Mouse (Mus musculus) embryo, embryonic 10.5 days (tissue): ENCODE results near the gene Ppm1e.
"Not testable (repeated sequence)": the region's sequence is repeated elsewhere in the genome, so short reads cannot be mapped to it uniquely, and the experiment has no call there.

Experiments used
- DNase-seq: peaks from one replicate; pipeline ENCODE4 v3.0.0-alpha.2; 2015; ENCODE audit warnings: low spot score

Ppm1e gene

DNA sequence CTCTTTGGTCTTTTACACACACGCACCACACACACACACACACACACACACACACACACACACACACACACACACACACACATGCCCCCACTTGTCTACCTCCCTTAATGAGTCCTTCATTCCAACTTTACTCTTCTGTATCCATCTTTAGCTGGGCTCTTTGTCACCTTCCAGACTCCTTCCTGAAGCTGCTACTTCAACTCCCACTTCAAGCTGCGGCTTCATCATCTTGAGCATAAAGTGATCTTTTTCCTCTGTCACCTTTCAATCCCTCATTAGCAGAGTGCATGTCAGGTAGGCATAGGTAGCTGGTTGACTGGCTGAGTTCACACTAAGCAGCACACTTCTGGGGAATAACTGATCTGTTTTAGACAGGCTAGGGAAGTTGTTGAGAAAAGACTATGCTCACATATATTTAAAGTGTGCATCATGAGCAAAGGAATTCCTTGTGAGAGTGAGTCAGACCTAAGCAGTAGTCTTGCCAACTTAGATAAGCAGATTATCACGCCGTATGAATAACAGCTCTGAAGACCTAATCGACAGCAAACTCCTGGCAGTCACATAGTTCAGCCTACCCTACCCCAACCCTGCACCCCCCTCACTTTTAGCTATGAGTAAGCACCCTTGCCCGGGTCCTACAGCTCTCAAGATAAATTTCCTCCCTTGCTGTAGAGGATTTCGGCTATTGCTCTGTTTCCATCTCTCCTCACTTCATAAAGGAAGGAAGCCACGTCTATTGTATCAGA lies 49.3 kb downstream of the Ppm1e start:
- DNase-seq = no peak

DNA sequence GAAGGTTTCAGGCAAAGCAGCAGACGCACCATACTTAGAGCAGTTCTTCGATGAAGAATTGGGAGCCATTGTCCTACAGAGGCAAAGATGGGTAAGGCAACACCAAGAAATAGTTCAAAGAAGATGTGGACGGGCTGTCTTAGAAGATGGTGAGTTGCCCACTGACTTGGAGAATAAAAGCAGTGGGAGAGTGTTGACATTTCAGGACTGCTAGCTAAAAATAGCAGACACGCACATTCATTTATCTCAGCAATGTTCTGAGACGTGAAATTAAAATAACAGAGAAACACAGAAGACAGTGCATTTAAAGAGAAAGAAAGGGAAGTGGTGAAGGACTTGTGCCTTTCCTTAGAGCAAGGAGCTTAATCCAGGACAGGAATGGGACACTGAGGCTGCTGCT lies 59.8 kb downstream of the Ppm1e start:
- no peak for DNase-seq

DNA sequence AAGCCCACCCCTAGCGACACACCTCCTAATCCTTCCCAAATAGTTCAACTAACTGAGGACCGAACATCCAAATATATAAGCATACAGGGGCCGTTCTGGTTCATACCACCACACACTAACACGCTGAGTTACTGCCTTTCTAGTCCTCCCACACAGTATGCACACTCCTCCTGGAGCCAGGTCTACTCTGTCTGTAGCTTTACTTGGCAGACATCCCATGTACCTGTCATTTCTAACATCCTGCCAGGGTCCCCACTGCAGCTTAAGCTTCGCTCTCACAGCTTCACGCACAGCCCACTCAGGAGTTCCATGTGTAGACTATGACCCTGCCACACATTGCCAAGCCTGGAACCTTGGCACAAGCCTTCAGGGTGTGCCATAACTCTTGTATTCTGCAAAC lies 62.4 kb downstream of the Ppm1e start:
- DNase-seq = no peak

DNA sequence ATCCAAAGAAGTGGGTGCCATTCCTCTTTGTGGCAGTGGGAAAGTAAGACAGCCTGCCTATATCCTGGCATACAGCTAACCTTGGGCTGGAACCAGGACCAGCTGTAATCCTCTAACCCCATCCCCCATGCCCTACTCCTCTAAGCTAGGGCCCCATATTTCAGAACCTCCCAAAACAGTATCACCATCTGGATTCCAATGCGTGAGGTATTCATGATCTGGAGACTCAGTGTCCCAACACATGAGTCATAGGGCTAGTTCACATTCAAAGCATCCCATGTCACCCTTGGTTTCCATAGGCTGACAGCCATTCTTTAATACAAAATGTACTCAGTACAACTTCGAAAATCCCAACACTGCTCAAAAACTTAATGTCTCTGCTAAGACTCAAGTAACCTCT lies 63.2 kb downstream of the Ppm1e start:
- DNase-seq = no peak

DNA sequence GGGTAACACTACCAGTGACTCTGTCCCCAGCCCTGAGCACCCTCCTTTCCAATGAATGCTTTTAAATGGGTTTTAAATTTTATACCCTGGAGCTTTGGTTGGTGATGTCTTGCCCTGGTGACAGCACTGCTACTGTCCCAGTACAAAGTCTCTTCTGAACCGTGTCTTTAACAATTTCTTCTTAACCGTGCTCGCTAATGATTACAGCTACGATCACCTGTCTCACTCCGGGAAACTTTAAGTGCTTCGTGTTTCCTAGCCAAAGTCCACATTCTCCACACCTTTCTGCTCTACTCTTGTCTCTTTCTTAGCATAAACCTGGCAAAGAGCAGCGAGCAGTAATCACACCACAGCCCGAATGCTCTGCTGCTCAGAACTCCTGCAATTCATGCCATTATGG lies 69.5 kb downstream of the Ppm1e start:
- no peak for DNase-seq

DNA sequence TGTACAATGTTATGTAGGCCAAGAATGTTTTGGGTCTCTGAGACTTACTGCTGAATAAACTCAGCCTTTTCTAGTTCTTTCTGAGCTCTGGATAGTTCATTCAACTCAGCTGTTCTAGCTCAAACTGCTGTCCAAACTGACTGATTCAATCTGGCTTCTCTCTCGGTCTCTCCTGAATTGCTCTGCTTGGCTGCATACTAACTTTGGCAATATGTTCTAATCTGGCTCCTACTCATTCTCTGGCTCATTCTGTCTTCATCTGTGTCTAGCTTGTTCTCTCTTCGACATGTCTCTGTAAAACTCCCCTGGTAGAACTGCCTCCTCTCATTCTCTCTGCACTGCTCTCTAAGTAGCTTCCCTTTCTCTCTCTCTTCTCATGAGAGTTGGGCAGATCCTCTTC lies 72.6 kb downstream of the Ppm1e start:
- DNase-seq = no peak

DNA sequence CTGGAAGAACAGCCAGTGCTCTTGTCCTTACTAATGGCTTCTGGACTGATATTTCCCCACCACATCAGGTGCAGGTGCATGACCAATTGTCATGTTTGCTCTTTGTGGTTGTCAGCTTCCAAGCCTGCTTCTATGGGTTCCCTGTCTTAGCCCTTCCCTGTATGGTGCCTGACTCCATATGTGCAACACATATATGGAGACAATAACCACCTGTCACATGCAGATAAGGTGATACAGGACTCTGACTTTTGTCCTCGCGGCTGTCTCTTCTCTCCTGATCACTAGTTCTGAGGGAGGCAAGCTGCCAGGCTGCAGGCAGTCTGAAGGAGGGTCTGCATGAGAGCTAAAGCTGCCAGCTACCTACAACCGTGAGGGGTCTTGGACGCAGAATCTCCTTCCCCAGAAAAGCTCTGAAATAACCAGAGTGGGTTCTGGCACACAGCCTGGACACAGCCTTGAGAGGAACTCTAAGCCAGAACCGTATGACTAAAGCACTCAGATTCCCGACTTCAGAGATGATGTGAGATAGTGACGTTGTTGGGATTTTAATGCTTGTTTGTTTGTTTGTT lies 76.8 kb downstream of the Ppm1e start:
- DNase-seq = no peak

DNA sequence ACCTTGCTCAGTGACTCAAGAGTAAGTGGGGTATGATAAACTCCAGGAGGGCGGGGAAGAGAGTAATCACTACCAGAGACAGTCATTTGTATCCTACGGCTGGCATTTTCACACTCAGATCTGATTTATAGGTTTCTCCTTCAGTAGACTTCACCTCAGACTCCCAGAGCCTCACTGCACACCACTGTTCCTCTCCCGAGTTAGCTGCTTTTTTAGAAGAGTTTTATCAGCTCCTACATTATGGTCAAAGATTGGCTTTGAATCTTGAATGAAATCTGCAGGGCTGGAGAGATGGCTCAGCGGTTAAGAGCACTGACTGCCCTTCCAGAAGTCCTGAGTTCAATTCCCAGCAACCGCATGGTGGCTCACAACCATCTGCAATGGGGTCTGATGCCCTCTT lies 79.4 kb downstream of the Ppm1e start:
- no peak for DNase-seq

DNA sequence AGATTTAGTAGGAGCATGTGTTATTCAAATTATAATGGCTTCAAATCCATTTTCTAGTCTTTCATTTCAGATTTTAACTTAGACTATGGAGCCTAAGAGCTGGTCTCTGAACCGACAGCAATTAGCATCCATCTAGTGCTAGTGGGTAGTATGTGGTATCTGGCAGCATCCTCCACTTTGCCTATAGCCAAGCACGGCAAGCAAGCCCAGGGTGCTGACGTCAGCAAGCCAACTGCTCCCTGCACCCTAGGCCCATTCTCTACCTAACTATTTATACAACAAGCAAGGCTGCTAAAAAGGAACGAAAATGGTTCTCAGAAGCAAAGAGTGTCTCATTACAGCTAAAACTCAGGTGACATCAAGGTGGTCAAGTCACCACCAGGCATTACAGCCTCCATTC lies 80.0 kb downstream of the Ppm1e start:
- no peak for DNase-seq

DNA sequence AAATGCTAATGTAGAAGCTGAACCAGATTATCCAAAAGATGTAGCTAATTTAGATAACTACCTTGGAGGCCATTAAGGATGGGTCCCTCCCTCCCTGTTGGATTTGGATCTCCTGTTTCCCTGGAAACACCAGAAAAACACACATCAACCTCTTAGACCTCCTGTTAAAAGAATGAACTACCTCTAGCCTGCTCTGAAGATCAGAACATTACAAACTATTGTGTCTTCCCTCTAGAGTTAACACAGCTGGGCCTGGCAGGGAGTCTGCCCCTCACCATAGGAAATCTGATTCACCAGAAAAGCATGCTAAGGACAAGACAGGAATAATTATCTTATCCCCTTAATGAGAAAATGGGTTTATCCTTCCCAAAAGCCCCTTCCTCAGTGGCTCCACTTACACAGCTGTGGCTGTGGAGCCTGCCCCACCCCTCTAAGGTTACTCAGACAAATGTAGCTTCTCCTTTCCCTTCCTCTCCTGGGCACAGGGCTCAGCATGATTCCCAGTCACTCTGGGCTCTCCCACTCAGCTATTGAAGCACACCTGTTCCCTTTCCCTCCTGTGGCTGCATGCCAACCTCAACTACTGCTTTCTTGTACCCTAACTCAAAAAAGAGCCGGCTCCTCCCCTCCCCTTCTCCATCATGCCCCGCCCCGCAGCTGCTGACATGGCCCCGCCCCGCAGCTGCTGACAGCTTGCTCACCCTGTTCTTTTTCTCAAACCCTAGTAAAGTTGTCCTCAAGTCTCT lies 82.4 kb downstream of the Ppm1e start:
- peak; percentile 59 for DNase-seq

DNA sequence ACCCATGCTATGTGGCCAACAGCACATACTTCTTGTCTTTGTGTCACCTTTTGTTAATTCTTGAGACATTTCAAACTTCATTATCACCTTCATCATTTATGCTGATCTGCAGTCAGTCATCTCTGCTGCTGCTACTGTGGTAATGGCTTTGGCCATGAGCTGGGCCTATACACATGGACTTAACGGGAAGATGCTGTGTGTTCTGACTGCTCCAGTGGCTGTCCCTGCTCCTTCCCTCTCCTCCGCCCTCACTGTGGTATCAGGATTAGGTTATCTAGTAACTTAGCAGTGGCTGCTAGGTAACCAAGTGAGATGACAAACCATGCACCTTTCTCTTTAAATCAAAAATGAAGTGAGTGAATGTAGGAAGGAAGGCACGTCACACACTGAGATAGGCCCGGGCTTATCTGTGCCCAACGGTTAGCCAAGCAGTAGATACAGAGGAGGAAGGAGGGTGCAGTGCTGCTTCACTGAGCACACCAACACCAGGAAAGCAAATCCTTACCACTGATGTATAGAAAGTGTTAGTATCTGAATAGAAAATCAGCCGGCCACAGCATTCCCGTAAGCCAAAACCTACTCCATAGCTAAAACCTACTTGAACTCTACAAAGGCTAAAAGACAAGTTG lies 83.3 kb downstream of the Ppm1e start:
- DNase-seq = no peak

DNA sequence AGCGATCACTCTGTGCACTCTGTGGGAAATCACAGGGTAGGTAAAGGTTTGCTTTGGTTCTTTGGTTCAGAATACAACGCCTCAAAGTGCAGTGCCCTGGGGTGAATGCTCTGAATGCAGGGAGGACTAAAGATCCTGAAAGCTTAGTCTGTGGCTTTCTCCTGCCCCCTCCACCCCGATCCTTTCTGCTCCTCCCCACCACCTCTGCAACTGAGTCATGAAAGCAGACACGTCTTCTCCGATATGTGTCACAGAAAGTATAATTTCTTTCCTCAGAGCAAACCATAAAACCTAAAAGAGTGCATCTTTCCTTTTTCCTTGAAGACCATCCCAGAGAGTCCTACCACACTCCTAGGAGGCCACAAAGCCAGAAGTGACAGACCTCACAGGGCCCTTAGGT lies 86.1 kb downstream of the Ppm1e start:
- no peak for DNase-seq

DNA sequence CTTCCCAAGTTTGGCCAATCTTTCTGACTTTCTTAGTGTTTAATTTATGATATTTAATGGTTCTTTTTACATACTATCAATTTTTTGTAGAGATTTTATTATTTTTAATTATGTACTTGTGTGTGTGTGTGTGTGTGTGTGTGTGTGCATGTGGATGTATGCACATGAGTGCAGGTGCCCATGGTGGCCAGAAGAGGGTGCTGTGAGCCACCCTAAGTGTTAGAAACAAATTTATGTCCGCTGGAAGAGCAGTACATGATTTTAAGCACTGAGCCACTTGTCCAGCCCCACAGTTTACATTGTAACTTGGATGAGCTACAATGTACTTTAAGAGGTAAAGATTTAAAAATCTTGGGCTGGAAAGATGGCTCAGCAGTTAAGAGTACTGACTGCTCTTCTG lies 87.3 kb downstream of the Ppm1e start:
- DNase-seq = no peak

DNA sequence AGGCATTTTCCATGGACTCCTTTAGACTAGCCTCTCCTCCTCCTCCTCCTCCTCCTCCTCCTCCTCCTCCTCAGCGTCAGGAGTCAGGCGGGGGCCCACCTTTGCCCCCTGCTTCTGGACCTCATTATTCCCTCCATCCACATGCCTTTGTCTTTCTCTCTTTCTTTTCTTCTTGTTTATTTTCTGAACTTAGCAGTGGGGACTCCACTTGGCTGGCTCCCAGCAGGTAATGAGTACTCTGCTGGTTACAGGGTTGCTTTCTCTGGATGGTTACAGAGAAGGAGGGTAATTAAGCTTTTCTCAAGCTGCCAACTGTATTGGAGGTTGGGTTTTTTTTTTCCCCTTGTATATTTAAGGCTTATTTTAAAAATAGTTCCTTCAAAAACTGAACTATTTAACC lies 87.9 kb downstream of the Ppm1e start:
- no peak for DNase-seq

DNA sequence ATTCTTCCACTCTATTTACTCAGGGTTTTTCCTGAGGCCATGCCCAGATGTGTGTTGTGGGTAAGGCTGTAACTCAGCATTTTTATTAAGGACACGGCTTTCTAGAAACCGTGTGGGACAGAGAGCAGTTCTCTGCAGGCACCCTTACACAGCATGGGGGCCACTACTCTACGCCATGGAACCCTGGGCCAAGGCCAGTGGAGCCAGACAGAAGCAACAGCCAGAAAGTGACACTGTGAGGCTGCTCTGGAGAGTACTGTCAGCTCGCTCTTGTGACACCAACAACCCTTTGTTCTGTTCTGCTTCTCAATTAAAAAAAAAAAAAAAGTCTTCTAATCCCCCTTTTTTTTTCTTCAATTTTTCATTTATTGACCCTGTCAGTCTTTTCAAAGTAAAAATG lies 88.4 kb downstream of the Ppm1e start:
- no peak for DNase-seq

DNA sequence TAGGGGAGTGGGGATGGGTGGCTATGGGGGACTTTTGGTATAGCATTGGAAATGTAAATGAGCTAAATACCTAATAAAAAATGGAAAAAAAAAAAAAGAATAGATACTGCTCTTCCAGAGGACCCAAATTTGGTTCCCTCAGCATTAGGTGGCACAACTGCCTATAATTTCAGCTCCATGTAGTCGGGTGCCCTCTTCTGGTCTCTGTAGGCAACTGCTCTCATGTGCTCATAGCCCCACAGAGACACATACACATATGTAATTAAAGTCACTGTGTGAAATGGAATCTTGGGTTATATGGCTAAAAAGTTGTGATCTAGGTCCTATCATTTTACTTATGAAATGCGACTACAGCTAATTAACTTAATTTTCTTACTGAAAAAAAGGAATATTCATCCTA lies 90.0 kb downstream of the Ppm1e start:
- DNase-seq = no peak

DNA sequence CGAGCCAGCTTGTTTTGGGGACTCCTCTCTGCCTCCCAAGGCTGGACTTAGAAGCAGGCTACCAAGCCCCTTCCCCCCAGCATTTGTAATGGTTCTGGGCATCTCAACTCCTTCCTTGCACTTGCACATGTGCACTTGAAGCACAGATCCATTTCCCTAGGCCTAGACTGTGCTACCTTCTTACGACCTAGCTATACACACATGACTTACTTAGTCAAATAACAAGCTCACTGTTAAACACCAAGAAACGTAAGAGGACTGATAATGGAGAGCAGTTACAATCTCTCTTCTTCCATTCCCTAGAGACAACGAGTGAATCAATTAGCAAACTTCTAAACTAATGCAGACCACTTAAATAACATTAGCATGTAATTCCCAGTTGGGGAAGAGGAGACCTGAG lies 92.6 kb downstream of the Ppm1e start:
- no peak for DNase-seq

DNA sequence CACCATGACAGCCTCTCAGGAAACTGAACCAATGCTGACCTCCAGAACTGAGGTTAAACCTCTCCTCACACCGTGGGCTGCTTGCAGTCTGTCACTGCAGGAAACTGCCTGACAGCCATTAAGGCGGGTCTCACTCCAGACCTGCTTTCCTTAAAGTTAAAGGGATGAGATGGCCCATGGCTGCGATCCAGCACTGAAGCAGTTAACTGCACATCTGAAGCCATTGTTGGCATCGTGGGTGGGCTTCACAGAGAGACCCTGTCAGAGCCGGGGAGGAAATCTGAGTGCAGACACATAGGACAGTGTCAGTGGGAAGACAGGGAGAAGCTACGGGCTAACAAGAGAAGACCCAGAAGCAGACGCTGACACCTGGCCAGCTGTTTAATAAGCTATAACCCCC lies 94.9 kb downstream of the Ppm1e start:
- peak; percentile 50 for DNase-seq

DNA sequence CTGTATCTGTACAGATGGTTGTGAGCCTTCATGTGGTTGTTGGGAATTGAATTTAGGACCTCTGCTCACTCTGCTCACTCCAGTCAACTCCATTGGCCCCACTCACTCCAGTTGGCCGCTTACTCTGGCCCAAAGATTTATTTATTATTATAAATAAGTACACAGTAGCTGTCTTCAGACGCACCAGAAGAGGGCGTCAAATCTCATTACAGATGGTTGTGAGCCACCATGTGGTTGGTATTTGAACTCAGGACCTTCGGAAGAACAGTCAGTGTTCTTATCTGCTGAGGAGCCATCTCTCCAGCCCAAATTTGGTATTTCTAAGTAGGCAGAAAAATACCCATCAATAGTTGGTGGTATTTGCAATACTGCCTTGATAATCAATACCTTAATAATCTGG lies 97.1 kb downstream of the Ppm1e start:
- DNase-seq = not testable (repeated sequence)

DNA sequence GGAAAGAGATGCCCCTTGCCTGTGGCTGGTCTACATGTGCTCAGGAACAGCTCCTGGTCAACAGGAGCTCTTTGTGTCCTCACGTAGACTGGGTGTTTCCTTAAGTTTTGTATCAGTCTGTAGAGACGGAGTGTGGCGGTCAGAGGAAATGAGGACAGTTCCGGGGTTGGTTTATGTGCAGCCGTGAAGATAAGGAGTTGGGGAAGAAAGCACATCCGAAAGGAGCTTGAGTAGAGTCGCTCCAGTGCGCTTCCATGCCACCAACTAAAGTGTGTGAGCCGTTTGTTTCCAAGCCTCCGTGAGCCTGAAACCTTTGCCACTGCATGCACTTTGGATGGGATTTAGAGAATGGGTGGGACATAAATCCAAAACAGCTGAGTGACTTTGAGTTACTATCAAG lies 99.0 kb downstream of the Ppm1e start:
- no peak for DNase-seq

DNA sequence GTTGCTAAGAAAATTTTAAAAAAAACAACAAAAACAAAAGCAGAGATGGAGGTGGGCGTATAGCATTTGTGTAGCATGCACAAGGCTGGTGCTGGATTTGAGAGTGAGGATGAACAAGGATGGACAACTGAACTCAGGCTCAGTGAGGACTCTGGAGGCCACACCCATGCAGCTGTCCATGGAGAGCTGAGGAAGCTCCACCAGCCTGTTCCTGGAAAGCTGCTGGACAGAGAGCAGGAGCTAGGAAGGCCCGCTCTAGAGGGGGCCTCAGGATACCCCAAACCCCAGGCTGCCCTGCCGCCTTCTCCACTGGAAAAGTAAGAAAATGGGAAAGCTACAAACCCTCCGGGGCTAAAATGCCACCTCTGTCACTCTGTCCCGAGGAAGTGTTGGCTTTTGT lies 101.5 kb downstream of the Ppm1e start:
- no peak for DNase-seq

DNA sequence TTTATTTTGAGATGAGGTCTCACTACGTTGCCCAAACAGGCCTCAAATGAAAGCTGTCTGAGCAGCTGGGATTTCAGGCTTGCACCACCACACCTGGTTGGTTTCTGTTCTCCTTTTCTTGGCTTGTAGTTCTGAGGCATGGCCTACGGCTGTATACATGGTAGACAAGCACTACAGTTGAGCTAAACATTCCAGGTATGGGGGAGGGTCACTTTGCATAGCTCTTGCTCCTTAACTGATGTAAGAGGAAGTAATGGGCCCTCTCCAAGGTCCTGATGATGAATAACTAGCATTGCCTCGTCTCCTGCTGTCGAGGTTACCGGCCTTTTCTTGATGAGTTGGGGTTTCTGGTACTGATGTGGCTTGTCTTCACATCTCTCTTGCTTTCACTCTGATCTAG lies 104.7 kb downstream of the Ppm1e start:
- DNase-seq = peak; percentile 61

DNA sequence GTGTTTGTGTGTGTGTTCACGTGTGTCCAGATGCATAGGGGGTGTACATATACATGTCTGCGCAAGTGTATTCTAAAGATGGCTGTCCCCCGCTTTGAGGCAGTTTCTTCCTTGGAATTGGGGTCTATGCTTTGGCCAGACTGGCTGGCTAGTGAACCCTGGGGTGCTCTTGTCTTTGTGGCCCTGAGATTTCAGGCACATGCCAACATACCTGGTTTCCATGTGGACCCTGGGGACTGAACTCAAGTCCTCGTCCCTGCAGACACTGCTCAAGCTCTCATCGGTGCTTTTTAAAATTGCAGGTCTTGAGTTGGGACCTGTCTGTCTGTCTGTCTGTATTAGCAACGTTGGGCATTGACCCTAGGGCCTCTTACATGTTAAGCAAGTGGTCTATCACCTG lies 105.5 kb downstream of the Ppm1e start:
- DNase-seq = no peak
